Mouse (Mus musculus) adrenal gland, postnatal 10 days (tissue): ENCODE measurements at regions not wholly inside any gene's neighbourhood (a gene's known extent, or its start where the extent isn't known, plus 50 kb on each side); places are given as distances from the start of the nearest gene placed in this dataset.
A peak's percentile ranks its signal among the peaks of the same experiment; 100 is the strongest.

Source experiments
- DNase-seq: peaks from one replicate; pipeline ENCODE4 v3.0.0; 2021; ENCODE audit warnings: mixed read lengths

- DNase-seq, result peak; percentile 88
Measured at GRCm38 (mm10) chr4:53217608-53218290, 58.1 kb upstream of the Abca1 start.

GRCm38 (mm10) chr4:53212541-53212940, 52.8 kb upstream of the Abca1 start:
- no peak for DNase-seq

GRCm38 (mm10) chr4:53210685-53211084, 51.0 kb upstream of the Abca1 start:
- no peak for DNase-seq
